Mouse (Mus musculus): ENCODE results near the gene Procr.
A peak's percentile ranks its signal among the peaks of the same experiment; 100 is the strongest.
"Not testable (repeated sequence)": the region's sequence is repeated elsewhere in the genome, so short reads cannot be mapped to it uniquely, and the experiment has no call there.

The Procr gene

DNA sequence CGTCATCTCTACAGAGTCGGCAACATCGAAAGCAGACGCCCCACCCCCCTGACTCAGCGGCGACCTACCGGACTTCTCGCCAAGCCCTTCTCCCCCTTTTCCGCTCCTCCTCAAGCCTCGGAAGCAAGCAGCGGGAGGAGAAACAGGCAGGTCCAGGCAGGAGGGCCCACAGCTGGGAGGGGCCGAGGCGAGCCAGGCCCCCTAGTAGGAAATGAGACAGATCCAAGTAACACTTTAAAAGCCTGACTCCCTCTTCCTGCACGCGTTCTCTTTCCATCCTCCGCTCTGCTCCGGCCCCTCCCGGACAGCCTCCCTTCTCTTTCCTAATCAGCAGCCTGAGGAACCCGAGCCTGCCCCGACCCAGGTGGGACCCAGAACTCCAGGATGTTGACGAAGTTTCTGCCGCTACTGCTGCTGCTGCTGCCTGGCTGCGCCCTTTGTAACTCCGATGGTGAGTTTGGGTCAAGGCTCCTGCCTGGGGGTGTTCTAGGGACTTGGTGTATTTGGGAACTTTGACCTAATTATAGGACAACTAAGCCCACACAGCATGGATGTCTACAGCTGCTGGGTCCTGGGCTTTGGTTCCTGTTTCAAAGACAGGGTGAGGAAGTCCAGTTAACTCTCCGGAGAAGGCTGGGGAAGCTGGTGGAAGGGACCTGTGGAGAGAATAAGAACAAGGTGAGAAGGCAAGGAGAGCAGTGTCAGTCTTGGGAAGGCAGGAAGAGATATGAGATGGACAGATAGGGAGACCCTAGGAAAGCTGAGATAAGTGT lies at the start of gene Procr:
Gene Procr, plus strand, starts transcription at position 104 of the 773 bp plus-strand sequence.
- DNase-seq (ENCODE audit: low spot score in 2 of 2): no peak

DNA sequence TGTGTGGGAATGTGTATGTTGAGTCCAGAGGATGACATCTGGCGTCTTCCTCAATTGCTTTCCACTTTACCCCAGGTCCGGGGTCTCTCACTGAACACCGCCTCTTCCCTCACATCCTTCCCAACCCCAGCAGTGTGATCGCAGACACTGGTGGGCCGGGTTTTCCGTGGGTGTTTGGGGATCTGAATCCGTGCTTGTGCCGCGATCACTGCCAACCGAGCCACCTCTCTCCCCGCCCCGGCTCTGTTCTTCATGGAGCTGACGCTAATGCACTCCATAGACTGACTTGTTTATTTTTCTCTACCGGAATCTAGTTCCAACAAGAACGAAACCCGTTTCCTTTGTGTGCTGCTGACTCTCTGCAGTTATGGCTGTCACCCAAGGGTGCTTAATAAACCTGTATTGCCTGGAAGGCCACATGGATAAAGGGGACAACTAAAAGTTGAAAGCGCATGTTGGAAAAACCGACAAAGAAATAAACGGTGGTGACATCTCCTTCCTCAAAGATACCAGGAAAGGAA lies 49.5 kb upstream of the Procr start:
- no peak for DNase-seq (ENCODE audit: low spot score in 2 of 2)

DNA sequence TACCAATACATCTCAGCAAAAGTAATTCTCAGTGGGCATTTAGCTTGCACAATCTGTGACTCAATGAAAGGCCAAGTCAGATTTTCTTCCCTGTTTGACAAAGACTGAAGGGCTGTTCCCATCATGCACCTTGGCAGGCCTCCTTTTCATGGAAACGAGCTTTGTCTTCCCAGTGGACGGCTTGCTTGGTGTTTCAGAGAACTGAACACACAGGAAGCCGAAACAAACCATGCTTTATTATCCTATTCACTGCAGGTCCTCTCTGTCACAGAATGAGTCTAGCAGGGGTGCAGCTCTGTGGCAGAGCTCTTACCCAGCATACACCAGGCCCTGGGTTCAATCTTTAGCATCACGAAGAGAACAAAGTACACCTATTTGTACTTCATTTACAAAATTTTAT lies 47.3 kb upstream of the Procr start:
- DNase-seq (ENCODE audit: low spot score in 2 of 2): no peak

DNA sequence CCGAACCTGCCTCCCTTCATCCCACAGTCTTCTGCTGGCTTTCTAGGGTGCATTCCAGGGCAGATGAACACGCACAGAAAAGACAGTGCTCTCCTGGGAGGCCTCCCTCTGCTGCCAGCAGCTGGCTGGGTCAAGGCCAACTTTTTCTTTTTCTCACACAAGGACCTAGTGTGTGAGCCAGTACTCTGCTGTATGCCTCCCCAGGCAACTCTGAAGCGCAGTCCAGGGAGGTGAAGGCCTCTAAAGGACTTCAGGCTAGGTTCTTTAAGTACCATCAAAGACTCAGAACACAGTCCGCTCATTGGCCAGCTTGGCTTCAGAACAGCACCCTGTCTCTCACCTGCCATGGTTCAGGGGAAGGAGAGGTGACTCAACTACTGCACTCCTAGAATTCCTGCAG lies 43.7 kb upstream of the Procr start:
- DNase-seq (ENCODE audit: low spot score in 2 of 2): peak; percentile 70 to 72

DNA sequence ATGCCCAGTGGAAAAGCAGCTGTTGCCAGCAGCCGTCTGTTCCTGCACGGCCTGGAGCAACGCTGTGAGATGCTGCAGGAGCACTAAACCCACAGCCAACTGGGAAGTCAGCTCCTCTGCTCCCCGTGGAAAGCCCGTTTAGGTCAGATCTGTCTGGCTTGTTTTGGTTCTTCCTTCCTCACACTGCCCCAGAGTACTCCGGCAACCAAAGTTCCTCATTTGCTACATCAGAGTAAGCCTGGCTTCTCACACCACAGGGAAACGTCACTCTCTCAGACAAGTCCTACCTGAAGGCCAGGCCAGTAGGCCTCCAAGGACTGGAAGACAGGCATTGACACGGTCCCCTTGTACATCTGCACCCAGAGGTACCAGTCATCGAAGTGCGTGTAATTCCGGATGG lies 40.4 kb upstream of the Procr start:
- DNase-seq (ENCODE audit: low spot score in 2 of 2): no peak

DNA sequence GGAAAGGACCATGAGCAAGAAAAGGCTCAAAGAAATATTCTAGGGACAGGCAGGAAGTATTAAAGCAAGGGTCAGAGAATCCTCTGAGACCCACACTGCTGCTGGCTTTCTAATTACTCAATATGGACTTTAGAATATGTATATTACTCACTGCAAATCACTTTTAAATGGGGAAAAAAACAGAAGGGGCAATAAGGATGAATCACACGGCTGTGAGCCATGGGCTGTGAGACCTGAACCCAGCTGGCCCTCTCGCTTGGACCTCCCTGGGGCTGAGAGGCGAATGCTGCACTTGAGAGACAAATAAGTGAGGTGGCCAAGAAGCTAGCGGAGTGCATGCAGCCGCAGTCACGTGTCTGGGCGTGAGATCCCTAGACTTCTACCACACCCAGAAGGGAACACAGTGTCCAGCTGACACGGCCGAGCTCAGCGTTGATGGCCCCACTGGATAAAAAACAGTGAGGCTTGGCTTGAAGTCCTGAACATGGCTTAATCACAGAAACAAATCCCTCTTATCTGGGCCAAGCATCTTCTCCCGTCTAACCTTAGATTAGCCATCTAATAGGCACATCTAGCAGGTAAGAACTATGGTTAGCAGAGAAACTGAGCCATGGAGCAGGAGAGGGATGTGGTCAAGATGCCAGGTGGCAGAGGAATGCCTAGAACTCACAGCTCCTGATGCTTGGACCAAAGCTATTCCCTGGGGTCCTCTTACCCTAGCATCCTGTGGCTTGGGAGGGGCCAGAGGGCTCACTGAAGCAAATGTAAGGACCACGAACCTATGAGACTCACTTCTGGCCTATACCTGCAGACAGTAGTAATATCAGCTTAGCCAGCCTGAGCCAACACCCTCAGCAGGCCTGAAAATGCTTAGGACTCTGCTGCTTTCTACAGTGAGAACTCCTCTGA lies 33.6 kb upstream of the Procr start:
- no peak for DNase-seq (ENCODE audit: low spot score in 2 of 2)

DNA sequence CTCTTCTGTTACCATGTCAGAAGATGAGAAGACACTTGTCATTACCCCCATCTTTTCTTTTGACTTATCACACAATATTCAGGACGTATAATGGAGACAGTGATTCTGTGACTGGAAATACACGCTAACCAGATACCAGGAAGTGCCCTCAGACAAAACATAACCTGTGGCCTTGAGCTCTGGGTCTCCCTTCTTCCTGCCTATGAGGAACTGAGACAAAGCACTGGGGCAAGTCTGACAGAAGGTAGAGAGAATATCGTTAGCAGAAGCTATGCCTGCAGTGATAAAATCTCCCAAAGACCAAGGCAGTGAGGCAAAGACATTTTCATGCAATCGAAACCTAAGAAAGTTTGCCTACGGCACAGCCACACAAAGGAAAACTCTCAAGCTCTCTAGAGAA lies 30.3 kb upstream of the Procr start:
- DNase-seq (ENCODE audit: low spot score in 2 of 2): no peak

DNA sequence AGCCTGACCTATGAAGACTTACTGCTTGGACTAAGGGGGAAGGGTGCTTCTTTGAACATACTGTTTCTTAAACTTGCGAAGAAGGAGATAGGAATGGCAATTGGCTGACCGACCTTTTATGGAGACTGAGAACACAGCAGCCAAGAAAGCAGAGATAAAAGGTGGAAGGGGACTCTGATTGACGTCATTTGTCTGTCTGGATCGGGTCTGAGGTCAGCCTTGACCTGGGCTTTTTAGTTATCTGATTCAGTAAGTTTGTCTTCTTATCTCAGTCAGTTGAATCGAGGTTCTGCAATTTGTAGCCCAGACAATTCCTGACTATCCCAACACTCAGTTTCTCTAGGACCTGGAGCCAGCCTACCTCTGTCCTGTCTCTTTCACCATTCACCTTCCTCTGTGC lies 26.9 kb upstream of the Procr start:
- DNase-seq (ENCODE audit: low spot score in 2 of 2): no peak

DNA sequence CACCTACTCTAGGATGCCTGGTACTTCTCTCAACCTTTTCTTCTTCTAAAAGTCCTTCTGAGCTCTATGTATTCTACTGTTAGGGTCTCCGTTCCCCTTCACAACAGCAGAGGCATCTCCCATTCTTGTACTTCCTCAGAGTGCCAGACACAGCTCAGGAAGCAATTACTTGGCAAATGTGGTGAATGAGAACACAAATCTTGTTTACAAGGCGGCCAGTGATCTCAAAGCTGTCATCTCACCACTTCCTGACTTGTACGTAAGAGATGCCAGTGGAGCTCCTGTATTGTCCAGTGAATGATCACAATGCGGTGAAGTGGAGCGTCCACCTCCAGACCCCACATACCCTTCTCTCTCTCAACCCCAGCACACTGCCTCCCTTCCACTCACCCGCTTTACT lies 26.4 kb upstream of the Procr start:
- DNase-seq (ENCODE audit: low spot score in 2 of 2): no peak

DNA sequence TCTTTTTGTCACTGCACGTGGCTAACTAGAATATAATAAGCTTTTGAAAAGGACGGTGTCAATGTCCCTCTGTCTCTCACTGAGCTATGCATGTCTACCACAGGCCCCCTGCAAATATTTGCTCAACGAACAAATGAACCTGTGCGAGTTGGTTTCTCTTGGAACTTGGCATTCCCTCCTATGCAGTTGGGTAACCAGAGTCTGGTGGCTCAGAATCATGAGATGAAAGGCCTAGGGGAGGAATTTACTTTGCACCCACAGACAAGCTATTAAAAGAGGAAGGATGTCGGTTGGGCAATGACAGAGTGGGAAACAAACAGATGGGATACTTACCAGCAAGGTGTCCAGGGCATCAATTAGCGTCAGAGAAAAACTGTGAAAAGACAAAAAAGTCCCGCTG lies 24.6 kb upstream of the Procr start:
- no peak for DNase-seq (ENCODE audit: low spot score in 2 of 2)

DNA sequence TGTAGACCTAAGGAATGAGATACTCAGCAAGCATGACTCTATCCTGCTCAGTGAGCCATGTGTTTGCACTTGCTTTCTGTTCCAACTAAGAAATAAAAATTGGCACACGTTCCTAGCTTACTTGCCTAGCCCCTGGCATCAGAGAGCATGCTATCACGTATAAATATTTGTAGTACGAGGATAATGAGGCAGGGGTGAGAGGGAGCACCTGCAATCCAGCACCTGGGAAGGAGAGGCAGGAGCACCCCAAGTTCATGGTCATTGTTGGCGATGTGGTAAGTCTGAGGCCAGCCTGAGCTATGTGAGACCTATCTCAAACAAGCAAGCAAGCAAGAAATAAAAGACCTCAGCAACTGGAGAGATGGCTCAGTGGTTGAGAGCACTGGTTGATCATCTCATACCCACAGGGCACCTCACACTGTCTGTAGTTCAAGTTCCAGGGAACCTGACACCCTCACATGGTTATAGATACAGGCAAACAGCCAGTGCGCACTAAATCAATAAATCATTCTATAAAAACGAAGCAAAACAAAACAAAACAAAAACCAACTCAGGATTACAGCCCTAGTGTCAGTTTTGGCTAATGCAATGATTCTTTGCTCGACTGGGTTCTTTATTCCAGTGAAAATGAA lies 23.0 kb upstream of the Procr start:
- DNase-seq (ENCODE audit: low spot score in 2 of 2): no peak

DNA sequence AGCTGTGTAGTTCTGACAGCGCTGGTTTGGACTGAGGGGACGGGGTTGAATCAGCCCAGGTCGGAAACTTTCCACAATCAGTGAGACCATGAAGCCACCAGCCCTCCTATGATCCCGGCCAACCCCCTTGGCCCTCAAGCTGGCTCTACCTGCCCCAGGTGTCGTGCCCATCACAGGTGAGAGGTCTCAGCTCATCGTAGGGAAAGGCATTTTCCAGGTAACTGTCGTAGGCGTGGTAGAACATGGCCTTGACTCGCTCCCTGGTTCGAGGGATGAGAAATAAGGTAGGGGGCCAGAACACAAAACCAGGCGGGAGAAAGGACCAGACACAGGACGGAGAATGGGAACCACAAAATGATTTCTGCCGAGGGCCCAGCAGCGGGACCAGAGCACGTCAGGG lies 22.2 kb upstream of the Procr start:
- no peak for DNase-seq (ENCODE audit: low spot score in 2 of 2)

DNA sequence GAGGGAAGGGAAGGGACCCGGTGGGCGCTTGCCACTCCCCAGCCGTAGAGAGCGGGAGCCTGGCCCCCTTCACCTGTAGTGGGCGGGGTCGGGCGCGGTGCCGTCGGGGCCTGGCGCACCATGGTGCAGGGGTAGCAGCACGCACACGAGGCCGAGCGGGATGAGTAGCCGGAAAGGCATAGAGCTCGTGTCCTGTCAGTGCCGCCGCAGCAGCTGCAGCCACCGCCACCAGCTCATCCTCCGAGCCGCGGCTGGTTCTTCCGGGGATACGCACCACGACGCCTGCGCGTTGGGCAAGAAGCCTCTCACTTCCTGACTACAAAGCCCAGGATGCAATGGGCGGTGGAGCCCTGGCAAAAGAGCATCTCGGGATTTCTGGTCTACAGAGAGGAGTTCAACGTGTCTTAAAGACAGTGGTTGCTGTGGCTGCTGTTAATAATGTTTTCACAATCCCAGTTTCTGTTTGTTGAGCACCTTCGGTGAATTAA lies 21.7 kb upstream of the Procr start, which contains the start of gene Edem2:
Gene Edem2, minus strand, starts transcription at position 318 of the 488 bp plus-strand sequence.
- DNase-seq (ENCODE audit: low spot score in 2 of 2): peak; percentile 96

DNA sequence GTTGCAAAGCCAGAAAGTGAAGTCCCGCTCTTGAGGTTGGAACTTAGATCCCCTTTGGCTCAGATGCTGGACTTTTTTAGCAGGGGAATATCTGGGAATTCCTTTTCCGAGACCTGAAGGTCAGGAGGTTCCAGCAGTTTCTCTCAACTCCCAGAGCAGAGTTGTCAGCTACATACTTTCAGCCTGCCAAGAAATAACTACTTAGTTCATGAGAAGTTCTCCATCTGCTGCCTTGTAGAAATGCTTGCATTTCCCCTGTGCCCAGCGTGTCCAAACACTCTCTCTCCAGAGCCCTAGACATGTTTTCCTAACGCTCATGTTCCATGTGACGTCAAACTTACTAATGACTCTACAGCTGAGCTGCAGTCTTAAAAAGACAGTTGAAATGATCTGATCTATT lies 15.8 kb upstream of the Procr start:
- no peak for DNase-seq (ENCODE audit: low spot score in 2 of 2)

DNA sequence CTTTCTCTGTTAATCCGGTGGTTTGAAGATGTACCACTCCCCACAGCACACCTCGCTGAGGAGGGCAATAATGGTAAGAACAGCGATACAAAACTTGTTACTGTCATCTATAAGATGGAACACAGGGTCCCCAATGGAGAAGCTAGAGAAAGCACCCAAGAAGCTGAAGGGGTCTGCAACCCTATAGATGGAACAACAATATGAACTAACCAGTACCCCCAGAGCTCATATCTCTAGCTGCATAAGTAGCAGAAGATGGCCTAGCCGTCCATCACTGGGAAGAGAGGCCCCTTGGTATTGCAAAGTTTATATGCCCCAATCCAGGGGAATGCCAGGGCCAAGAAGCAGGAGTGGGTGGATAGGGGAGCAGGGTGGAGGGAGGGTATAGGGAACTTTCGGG lies 15.2 kb upstream of the Procr start, which contains the start of gene Gm17581:
Gene Gm17581, minus strand, starts transcription at position 101 of the 400 bp plus-strand sequence.
- DNase-seq (ENCODE audit: low spot score in 2 of 2): not testable (repeated sequence)

DNA sequence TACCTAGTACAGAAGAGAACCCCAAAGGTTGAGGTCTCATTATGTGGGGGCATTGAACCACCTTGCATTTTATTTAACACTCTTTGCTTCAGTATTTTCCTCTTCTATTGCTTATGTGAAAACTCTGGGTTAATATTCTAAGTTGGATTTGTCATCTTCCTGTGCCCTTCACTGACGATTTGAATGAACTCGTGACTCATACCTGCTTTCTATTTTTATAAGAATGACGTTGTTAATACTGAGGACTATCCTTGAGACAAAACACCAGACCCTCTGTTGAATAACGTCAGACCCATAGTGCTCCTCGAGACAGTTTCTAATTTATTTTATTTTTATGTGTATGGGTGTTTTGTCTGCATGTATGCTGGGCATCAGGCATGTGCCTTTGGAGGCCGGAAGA lies 14.0 kb upstream of the Procr start:
- no peak for DNase-seq (ENCODE audit: low spot score in 2 of 2)

DNA sequence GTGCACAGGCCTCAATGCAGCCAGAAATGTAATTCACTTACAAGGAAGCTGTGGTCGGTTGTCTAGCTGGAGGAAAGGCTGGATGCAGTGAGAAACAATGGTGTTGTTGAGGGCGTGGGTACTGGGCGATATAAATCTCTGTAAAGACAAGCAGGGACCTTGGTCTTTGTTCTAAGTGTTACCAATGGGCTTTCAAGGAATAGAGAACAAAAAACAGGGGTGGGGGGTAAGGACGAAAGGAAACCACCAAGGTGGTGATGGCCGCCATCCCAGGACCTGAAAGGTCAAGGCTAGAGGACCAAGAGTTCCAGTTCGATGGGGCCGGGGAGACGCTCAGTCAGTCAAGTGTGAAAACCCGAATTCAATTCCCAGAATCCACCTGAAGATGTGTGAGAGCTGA lies 13.1 kb upstream of the Procr start:
- no peak for DNase-seq (ENCODE audit: low spot score in 2 of 2)

DNA sequence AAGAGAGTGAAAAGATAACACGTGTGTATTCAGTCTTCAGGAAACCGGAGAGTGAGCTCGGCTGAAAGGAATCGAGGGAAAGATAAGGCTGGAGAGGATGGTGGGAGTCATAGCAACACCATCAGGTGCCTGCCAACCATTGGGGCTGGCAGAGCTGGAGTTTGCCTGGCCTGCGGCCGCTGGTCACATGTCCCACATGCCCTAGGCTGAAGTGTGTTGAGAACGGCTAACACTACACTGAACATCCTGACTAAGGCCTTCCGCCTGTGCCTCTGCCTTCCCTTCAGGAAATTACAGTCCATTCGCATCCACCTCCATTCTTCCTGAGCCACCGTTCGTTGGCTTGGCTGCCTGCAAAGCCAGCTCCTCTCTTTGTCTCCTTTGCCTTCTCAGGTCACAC lies 8.7 kb upstream of the Procr start:
- DNase-seq (ENCODE audit: low spot score in 2 of 2): no peak

DNA sequence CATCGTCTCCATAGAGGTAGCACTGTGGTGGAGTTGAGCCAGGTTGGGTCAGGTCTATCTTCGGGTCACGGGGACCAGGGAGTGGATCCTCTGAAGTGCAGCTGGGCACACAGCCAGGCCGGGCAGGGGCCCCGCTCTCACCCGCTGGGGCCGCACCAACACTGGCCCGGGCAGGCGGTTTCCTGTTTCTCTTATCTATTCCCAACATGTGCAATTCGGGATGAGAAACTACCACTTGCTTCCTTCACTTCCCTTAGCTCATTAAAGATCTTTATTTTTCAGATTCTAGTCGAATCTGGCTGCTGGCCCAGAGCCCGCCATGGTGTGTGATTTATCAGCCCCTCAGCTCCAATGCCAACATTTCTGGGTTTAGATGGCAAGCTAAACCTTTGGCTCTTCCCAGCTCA lies 8.0 kb upstream of the Procr start:
- DNase-seq (ENCODE audit: low spot score in 2 of 2): no peak

DNA sequence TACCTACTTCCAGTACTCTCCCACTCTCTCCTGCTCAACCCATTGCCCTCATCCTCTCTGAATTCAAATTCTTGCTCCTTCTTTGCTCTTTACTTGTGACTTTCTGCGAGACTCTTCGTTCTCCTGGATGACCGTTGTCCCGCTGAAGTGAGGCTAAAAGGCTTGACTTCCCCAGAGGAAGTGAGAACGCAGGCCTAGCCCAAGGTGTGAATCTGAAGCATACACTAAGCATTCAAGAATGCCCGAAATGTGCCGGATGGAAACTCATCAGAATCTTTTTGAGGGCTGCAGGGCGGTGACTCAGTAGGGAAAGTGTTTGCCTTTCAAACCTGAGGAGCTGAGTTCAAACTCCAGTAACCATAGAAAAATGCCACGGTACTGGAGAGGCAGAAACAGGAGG lies 7.6 kb upstream of the Procr start:
- no peak for DNase-seq (ENCODE audit: low spot score in 2 of 2)

DNA sequence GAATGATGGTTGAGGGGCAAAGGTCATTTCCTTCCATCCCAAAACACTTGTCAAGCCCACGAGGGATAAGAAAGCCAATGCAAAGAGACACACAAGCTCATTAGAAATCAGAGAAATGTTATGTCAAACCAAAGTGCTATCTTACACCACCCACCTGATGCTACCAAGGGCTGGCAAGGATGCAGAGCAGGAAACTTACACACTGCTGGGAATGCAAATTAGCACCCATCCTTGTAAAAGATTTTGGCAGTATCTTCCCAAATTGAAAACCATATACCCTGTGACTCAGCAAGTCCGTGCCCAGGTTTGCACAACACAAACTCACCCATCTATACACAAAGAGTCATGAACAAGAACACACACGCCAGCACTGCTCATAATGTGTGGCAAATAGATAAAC lies 5.4 kb upstream of the Procr start:
- no peak for DNase-seq (ENCODE audit: low spot score in 2 of 2)

DNA sequence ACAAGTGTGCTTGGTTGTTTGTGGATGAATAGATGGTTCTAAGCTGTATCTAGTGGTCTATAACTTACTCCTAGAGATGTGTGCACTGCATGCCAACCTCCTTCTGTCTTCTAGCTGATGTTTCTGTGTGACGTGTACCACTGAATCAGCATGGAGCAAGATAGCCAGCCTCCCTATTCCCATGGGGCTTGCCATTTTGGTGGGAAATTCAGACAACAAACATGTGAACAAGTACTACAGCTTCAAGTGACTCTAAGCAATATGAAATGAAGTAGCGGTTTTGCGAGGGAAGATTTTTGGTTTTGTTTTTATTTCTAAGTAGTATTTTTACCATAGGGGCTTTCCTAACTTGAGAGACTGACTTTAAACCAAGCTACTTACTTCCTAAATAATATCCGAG lies 1.5 kb upstream of the Procr start:
- no peak for DNase-seq (ENCODE audit: low spot score in 2 of 2)

Data from right cerebral cortex, postnatal 10 days (tissue).